Mouse (Mus musculus) lung, embryonic 16.5 days (tissue): ENCODE measurements around the gene Tlcd1. TPM values are rescaled to one million over a fixed set of nuclear protein-coding genes. Genes with fewer than 3 reads are reported as not detected.

Experiments
- ATAC-seq: fragments of 200-750 bp; cut with Nextera tagmentation; 2 replicates; pipeline ENCODE4 v1.8.0; 2017; ENCODE audit warnings: low read depth, mild to moderate bottlenecking, moderate library complexity
- H3K27ac ChIP-seq: fragments of 300-500 bp; sonication (generic); 2 replicates; pipeline ENCODE4 v1.5.1; 2014; ENCODE audit warnings: mild to moderate bottlenecking, control low read depth, low read length
- H3K27me3 ChIP-seq: fragments of 300-500 bp; sonication (generic); 2 replicates; pipeline ENCODE4 v1.6.1; 2014; ENCODE audit warnings: low read depth, low read length, mixed read lengths; ENCODE audit not compliant: control insufficient read depth, insufficient read depth
- H3K36me3 ChIP-seq: fragments of 300-500 bp; sonication (generic); 2 replicates; pipeline ENCODE4 v1.6.1; 2014; ENCODE audit warnings: low read length; ENCODE audit not compliant: control insufficient read depth, insufficient read depth
- H3K4me1 ChIP-seq: fragments of 300-500 bp; sonication (generic); replicated peaks from 2 replicates; pipeline ENCODE4 v1.6.1; 2014; ENCODE audit warnings: low read length, mixed read lengths; ENCODE audit not compliant: control insufficient read depth, insufficient read depth
- H3K4me2 ChIP-seq: fragments of 300-500 bp; sonication (generic); 2 replicates; pipeline ENCODE4 v1.6.1; 2014; ENCODE audit warnings: low read depth, low read length, control low read depth
- H3K4me3 ChIP-seq: fragments of 300-500 bp; sonication (generic); 2 replicates; pipeline ENCODE4 v1.5.1; 2014; ENCODE audit warnings: mild to moderate bottlenecking, low read length, control low read depth
- H3K9ac ChIP-seq: fragments of 300-500 bp; sonication (generic); 2 replicates; pipeline ENCODE4 v1.6.1; 2014; ENCODE audit warnings: low read length, control low read depth
- H3K9me3 ChIP-seq: fragments of 300-500 bp; sonication (generic); 2 replicates; pipeline ENCODE4 v1.6.1; 2016; ENCODE audit warnings: low read length; ENCODE audit not compliant: control insufficient read depth
- WGBS: fragments of 180-500 bp; shearing (Covaris S2); extraction: QIAGEN DNeasy Blood & Tissue Kit; methylation state at CpG from one replicate; pipeline ENCODE4 v1.1.7; 2014; 5-methylcytosine and 5-hydroxymethylcytosine counted together
- polyA plus RNA-seq: library from polyadenylated mRNA; unstranded; fragments of >200 nt; fragmentation: Nextera tagmentation; extraction: Ambion mirVana; gene quantifications from 2 replicates; pipeline ENCODE4 v1.2.1, GENCODE M21; 2015

Gene Tlcd1
- polyA plus RNA-seq, 1 experiment from 2014 or later = 24.4 TPM

- Histone ChIP-seq H3K9ac (peak within 1 kb of the TSS; percentile 95), H3K36me3 (peaks cover 14% of the 10 kb centered on the region), H3K9me3 (no peaks in the 10 kb centered on the region), H3K4me2 (peak within 1 kb of the TSS; percentile 70), H3K27ac (peak within 1 kb of the TSS; percentile 100), H3K4me3 (peak within 1 kb of the TSS; percentile 75), H3K27me3 (no peaks in the 10 kb centered on the region), H3K4me1 (peaks cover 12% of the 10 kb centered on the region)
- ATAC-seq = peak; percentile 88
- WGBS = under 1% methylated on average over 77 of the region's 80 CpGs
Measured at GRCm38 (mm10) chr11:78188331-78189233, 12.1 kb downstream of the Tlcd1 start, which contains the start of gene Rab34. Gene Rab34 (plus strand): TSS chr11:78188430.

- no peaks in the 10 kb centered on the region for H3K27me3 ChIP-seq
- H3K4me2 ChIP-seq = peak overlapping the region; percentile 70
- peaks cover 13% of the 10 kb centered on the region for H3K4me1 ChIP-seq
- H3K36me3 ChIP-seq = peaks cover 14% of the 10 kb centered on the region
- H3K4me3 ChIP-seq = peak overlapping the region; percentile 75
- ATAC-seq = peak; percentile 91
- WGBS = under 1% methylated on average over 42 of the region's 42 CpGs
- peak overlapping the region; percentile 100 for H3K27ac ChIP-seq
- no peaks in the 10 kb centered on the region for H3K9me3 ChIP-seq
- H3K9ac ChIP-seq = peak overlapping the region; percentile 95
Measured at GRCm38 (mm10) chr11:78189234-78190040, 12.9 kb downstream of the Tlcd1 start.

- peaks cover 14% of the 10 kb centered on the region for H3K36me3 ChIP-seq
- peak overlapping the region; percentile 100 for H3K27ac ChIP-seq
- peaks cover 14% of the 10 kb centered on the region for H3K4me1 ChIP-seq
- ATAC-seq = no peak
- 34% methylated on average over 6 of the region's 6 CpGs for WGBS
- H3K9me3 ChIP-seq = no peaks in the 10 kb centered on the region
- peak overlapping the region; percentile 95 for H3K9ac ChIP-seq
- no peaks in the 10 kb centered on the region for H3K27me3 ChIP-seq
- H3K4me2 ChIP-seq = peak overlapping the region; percentile 70
- peak overlapping the region; percentile 75 for H3K4me3 ChIP-seq
Measured at GRCm38 (mm10) chr11:78190041-78190440, 13.5 kb downstream of the Tlcd1 start.

- no peaks in the 10 kb centered on the region for H3K27me3 ChIP-seq
- H3K9ac ChIP-seq = no peak within 1 kb of the TSS; the same call in 1 of the 2 replicates
- peaks cover 19% of the 10 kb centered on the region for H3K4me1 ChIP-seq
- peak within 1 kb of the TSS; percentile 18 for H3K27ac ChIP-seq
- WGBS = 43% methylated on average over 1 of the region's 1 CpGs
- peaks cover 14% of the 10 kb centered on the region for H3K36me3 ChIP-seq
- ATAC-seq = no peak
- H3K4me3 ChIP-seq = peak within 1 kb of the TSS; percentile 51
- peak within 1 kb of the TSS; percentile 79 for H3K4me2 ChIP-seq
- H3K9me3 ChIP-seq = no peaks in the 10 kb centered on the region
Measured at GRCm38 (mm10) chr11:78193113-78193512, 16.6 kb downstream of the Tlcd1 start, which contains the start of gene Proca1. Gene Proca1 (plus strand): TSS chr11:78193392.

- Histone ChIP-seq H3K27ac (peak overlapping the region; percentile 26), H3K9me3 (no peaks in the 10 kb centered on the region), H3K36me3 (peaks cover 14% of the 10 kb centered on the region), H3K4me3 (peak overlapping the region; percentile 51), H3K27me3 (no peaks in the 10 kb centered on the region), H3K4me1 (peaks cover 17% of the 10 kb centered on the region), H3K4me2 (peak overlapping the region; percentile 79), H3K9ac (peak overlapping the region; percentile 52)
- 2% methylated on average over 30 of the region's 30 CpGs for WGBS
- ATAC-seq = peak; percentile 84
Measured at GRCm38 (mm10) chr11:78194411-78195100, 18.0 kb downstream of the Tlcd1 start.

- H3K4me3 ChIP-seq = peak overlapping the region; percentile 51
- H3K9ac ChIP-seq = peak overlapping the region; percentile 52
- H3K36me3 ChIP-seq = peaks cover 14% of the 10 kb centered on the region
- H3K27ac ChIP-seq = peak overlapping the region; percentile 9
- no peaks in the 10 kb centered on the region for H3K27me3 ChIP-seq
- 55% methylated on average over 23 of the region's 23 CpGs for WGBS
- peaks cover 10% of the 10 kb centered on the region for H3K4me1 ChIP-seq
- peak overlapping the region; percentile 79 for H3K4me2 ChIP-seq
- ATAC-seq = no peak; the same call in 1 of the 2 replicates
- H3K9me3 ChIP-seq = no peaks in the 10 kb centered on the region
Measured at GRCm38 (mm10) chr11:78195101-78195863, 18.8 kb downstream of the Tlcd1 start.

- H3K4me3 ChIP-seq = no peak overlapping the region
- no peaks in the 10 kb centered on the region for H3K4me1 ChIP-seq
- H3K4me2 ChIP-seq = no peak overlapping the region
- no peak overlapping the region for H3K9ac ChIP-seq
- no peaks in the 10 kb centered on the region for H3K27me3 ChIP-seq
- H3K36me3 ChIP-seq = peaks cover 19% of the 10 kb centered on the region
- no peaks in the 10 kb centered on the region for H3K9me3 ChIP-seq
- 84% methylated on average over 3 of the region's 3 CpGs for WGBS
- H3K27ac ChIP-seq = no peak overlapping the region
- no peak for ATAC-seq
Measured at GRCm38 (mm10) chr11:78202372-78202771, 25.9 kb downstream of the Tlcd1 start.

GRCm38 (mm10) chr11:78204287-78204686 is 27.8 kb downstream of the Tlcd1 start:
- H3K4me2 ChIP-seq = no peak overlapping the region
- no peak overlapping the region for H3K9ac ChIP-seq
- 74% methylated on average over 6 of the region's 6 CpGs for WGBS
- peaks cover 36% of the 10 kb centered on the region for H3K36me3 ChIP-seq
- no peak overlapping the region for H3K4me3 ChIP-seq
- H3K4me1 ChIP-seq = no peaks in the 10 kb centered on the region
- H3K27me3 ChIP-seq = no peaks in the 10 kb centered on the region
- H3K9me3 ChIP-seq = no peaks in the 10 kb centered on the region
- no peak overlapping the region for H3K27ac ChIP-seq
- ATAC-seq = no peak
